Mouse (Mus musculus): Measurements from ENCODE around the gene Tff1. TPM values are rescaled to one million over a fixed set of nuclear protein-coding genes. Genes with fewer than 3 reads are reported as not detected.

Gene Tff1
- polyA plus RNA-seq, 1 experiment from 2014 or later = not detected

DNA sequence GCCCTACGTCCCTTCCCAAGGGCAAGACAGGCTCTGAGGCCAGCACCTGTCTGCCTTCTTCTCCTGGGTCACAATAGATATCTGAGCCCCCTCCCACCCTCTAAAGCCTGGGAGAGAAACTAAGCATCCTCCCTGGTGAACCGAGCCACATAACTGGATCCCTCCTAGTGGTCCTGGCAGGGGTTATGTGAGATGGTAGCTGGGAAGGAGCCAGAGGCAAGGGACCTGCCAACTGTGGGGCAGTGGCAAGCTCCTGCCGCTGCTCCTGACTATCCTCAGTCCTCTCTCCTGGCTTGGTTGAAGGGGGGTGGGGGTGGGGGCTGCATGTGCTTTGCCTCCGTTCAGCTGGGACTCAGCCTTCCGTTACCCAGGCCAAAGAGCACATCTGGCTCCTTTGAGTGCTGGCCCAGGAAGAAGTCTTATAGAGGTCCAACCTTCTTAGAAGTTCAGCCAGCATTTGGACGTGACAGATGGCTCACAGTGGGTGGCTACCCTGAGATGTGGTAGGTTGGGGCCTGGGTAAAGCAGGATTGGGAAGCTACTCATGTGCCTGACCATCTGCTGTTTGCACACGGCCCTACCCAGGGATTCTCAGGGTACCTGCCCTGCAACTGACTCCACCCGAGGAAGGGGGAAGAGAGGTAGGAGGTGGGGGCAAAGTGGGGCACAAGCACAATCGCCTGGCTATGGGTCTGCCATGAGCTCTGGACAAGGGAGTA, 39.4 kb downstream of the Tff1 start:
- Histone ChIP-seq H3K4me3 (no peak overlapping the region), H3K4me1 (peaks cover 6% of the 10 kb centered on the region; the same call in 1 of the 2 replicates), H3K36me3 (no peaks in the 10 kb centered on the region), H3K9ac (replicated peaks) (no peak overlapping the region), H3K4me2 (replicated peaks) (no peak overlapping the region), H3K27me3 (no peaks in the 10 kb centered on the region), H3K27ac (replicated peaks) (no peak overlapping the region), H3K9me3 (no peaks in the 10 kb centered on the region)
- ATAC-seq (replicated peaks) = peak; percentile 67; the same call in 1 of the 2 replicates
- 38% methylated on average over 9 of the region's 9 CpGs for WGBS

DNA sequence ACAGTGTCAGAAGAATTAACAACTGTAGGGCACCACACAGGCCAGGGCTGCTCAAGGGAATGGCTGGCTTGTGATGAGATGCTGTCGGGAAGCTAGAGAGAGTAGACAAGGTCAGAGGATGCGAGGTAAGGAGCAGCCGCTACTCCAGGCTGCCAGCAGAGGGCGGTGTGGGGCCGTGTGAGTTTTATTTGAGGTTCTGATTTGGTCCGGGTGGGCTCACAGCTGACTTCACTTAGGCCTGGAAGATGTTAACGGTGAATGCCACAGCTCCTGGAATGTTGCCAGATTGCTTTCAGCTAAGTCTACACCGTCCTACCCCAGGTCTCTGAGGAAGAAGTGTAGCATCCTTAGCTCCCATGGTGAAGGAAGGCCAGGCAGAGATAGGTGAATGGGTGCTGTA, 43.1 kb downstream of the Tff1 start:
- Histone ChIP-seq H3K4me3 (no peak overlapping the region), H3K9me3 (no peaks in the 10 kb centered on the region)

DNA sequence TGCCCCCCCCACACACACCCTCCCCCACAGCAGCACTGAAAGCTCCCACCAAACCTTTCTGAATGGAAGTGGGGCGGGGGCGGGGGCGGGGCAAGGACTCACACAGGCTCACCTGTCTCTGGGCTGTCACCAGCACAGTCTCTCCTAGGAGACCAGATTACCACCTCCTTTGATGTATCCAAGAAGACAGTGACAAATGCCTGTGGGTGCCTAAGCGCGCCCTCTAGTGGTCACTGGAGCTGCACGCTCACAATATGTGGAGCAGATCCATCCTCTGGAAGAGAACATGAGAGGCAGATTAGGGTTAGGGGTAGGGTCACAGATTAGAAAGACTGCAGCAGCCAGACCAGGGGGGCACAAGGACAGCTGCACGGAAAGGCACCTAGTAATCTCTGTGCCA, 45.6 kb downstream of the Tff1 start:
- no peak overlapping the region for H3K9ac ChIP-seq (replicated peaks)
- H3K27me3 ChIP-seq = no peaks in the 10 kb centered on the region
- ATAC-seq (replicated peaks) = peak; percentile 68
- no peak overlapping the region for H3K27ac ChIP-seq (replicated peaks)
- no peaks in the 10 kb centered on the region for H3K4me1 ChIP-seq
- WGBS = 9% methylated on average over 7 of the region's 7 CpGs
- H3K36me3 ChIP-seq = peaks cover 12% of the 10 kb centered on the region
- no peak overlapping the region for H3K4me3 ChIP-seq
- H3K4me2 ChIP-seq (replicated peaks) = no peak overlapping the region
- no peaks in the 10 kb centered on the region for H3K9me3 ChIP-seq

More for the DNA sequence above, 43.1 kb downstream of the Tff1 start:
- no peak overlapping the region for H3K9ac ChIP-seq (replicated peaks)
- H3K4me2 ChIP-seq (replicated peaks) = no peak overlapping the region
- ATAC-seq (replicated peaks) = peak; percentile 24; the same call in 1 of the 2 replicates
- 14% methylated on average over 8 of the region's 8 CpGs for WGBS
- H3K27ac ChIP-seq (replicated peaks) = no peak overlapping the region
- H3K27me3 ChIP-seq = no peaks in the 10 kb centered on the region
- peaks cover 6% of the 10 kb centered on the region; the same call in 1 of the 2 replicates for H3K4me1 ChIP-seq
- H3K36me3 ChIP-seq = no peaks in the 10 kb centered on the region

DNA sequence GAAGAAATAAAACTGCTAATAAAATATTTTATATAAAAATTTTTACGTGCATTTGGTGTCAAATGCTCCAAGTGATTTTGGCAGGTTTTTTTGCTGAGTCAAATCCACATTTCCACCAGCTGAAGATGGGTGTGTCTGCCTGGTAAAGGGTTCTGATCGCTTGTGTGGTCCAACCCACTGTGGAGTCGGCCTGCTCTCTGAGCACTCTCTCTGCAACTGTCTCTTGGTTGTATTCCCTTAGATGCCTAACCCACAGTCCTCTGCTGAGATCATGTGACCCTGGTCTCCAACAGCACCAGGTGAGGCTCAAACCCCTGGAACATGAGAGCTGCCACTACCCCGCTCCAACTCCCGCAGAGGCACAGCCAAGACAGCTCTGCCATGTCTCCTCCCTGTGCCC, 47.1 kb downstream of the Tff1 start:
- no peak for ATAC-seq (replicated peaks)
- WGBS = 86% methylated on average over 5 of the region's 5 CpGs
- Histone ChIP-seq H3K4me3 (no peak overlapping the region), H3K4me1 (no peaks in the 10 kb centered on the region; the same call in 1 of the 2 replicates), H3K36me3 (peaks cover 15% of the 10 kb centered on the region), H3K9ac (replicated peaks) (no peak overlapping the region), H3K4me2 (replicated peaks) (no peak overlapping the region), H3K27ac (replicated peaks) (no peak overlapping the region), H3K9me3 (no peaks in the 10 kb centered on the region), H3K27me3 (no peaks in the 10 kb centered on the region)

DNA sequence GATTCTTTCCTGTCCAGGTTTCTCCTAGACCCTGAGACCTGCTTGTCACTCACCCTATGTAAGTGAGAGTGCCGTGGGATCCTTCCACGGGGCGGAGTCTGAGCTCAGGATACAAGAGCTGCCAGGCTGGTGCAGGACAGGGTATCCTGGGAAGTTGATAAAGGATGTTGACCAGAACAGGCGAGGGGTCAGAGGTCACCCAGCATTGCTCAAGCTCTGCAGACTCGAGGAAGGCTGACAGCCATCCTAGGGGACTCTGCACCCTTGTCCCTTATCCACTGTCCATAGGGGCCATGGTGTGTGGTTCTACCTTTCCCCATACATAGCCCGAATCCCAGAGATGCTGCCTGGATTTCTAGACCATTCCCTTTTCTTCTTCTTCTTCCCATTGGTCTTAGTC, 49.0 kb downstream of the Tff1 start:
- ATAC-seq (replicated peaks) = no peak
- Histone ChIP-seq H3K9ac (replicated peaks) (no peak overlapping the region), H3K27ac (replicated peaks) (no peak overlapping the region), H3K4me1 (no peaks in the 10 kb centered on the region; the same call in 1 of the 2 replicates), H3K27me3 (no peaks in the 10 kb centered on the region), H3K4me3 (no peak overlapping the region), H3K4me2 (replicated peaks) (no peak overlapping the region), H3K9me3 (no peaks in the 10 kb centered on the region), H3K36me3 (peaks cover 28% of the 10 kb centered on the region)
- WGBS = 80% methylated on average over 6 of the region's 6 CpGs

DNA sequence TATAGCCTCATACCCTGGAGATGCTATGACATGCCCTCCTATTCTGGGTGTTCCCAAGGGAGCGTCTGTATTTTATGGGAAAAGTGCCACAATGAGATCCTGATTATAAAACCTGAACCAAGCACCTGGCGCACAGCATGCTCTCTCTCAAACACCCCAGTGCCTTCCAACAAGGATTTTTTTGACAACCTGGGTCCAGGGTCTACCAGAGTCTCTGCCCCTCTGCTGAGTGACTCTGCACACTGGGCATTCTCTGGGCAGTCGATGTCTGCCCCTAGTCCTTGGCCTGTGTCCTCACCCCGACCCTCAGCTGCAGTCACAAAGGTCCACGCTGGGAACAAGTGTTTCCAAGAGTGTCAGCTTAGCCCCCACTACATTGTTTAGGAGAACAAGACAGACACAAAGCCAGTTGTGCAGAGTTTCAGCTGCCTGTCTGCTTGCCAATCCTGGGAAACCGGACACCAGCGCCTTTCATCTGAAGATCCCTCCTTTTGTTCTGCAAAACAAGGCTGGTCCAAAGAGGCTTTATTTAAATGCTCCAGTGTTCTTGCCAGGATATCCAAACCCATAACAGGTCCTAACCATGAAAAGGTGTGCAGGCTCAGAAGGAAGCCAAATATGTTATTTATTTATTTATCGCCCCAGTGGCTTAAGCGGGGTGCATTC, 51.8 kb downstream of the Tff1 start:
- no peaks in the 10 kb centered on the region for H3K9me3 ChIP-seq
- no peak for ATAC-seq (replicated peaks)
- H3K27me3 ChIP-seq = no peaks in the 10 kb centered on the region
- H3K27ac ChIP-seq (replicated peaks) = no peak overlapping the region
- peaks cover 45% of the 10 kb centered on the region for H3K36me3 ChIP-seq
- H3K4me3 ChIP-seq = no peak overlapping the region
- no peak overlapping the region for H3K9ac ChIP-seq (replicated peaks)
- H3K4me2 ChIP-seq (replicated peaks) = no peak overlapping the region
- WGBS = 14% methylated on average over 9 of the region's 9 CpGs
- no peaks in the 10 kb centered on the region; the same call in 1 of the 2 replicates for H3K4me1 ChIP-seq

Other genes with a start within 250 kb of the Tff1 start
- not detected in 2 replicates for gene Umodl1, start 210.6 kb downstream of the Tff1 start, polyA plus RNA-seq (2015; fragmentation: Nextera tagmentation; extraction: Ambion mirVana)
- gene Abcg1, start 107.6 kb downstream of the Tff1 start, polyA plus RNA-seq (2015; fragmentation: Nextera tagmentation; extraction: Ambion mirVana) = 20.2 and 20.8 TPM in 2 replicates
- 0.39 TPM in 1 of 2 replicates, not detected in the other for gene Tff3, start 35.6 kb downstream of the Tff1 start, polyA plus RNA-seq (2015; fragmentation: Nextera tagmentation; extraction: Ambion mirVana)
- gene Tff2, start 21.0 kb downstream of the Tff1 start, polyA plus RNA-seq (2015; fragmentation: Nextera tagmentation; extraction: Ambion mirVana) = not detected in 2 replicates
- not detected in 2 replicates for gene Tmprss3, start 33.7 kb upstream of the Tff1 start, polyA plus RNA-seq (2015; fragmentation: Nextera tagmentation; extraction: Ambion mirVana)
- gene Ubash3a, start 42.6 kb upstream of the Tff1 start, polyA plus RNA-seq (2015; fragmentation: Nextera tagmentation; extraction: Ambion mirVana) = 0.03 TPM in 1 of 2 replicates, not detected in the other
- 4.0 and 6.7 TPM in 2 replicates for gene Rsph1, start 112.1 kb upstream of the Tff1 start, polyA plus RNA-seq (2015; fragmentation: Nextera tagmentation; extraction: Ambion mirVana)
- 12.5 and 14.9 TPM in 2 replicates for gene Slc37a1, start 121.5 kb upstream of the Tff1 start, polyA plus RNA-seq (2015; fragmentation: Nextera tagmentation; extraction: Ambion mirVana)
- 58.4 and 59.6 TPM in 2 replicates for gene Pde9a, start 220.9 kb upstream of the Tff1 start, polyA plus RNA-seq (2015; fragmentation: Nextera tagmentation; extraction: Ambion mirVana)